Mouse (Mus musculus) small intestine, adult 10 weeks (tissue): ENCODE measurements around the gene Muc2. TPM values are rescaled to one million over a fixed set of nuclear protein-coding genes. Genes with fewer than 3 reads are reported as not detected.

Source experiments
- polyA plus RNA-seq: library from polyadenylated mRNA; stranded (reverse); fragments of 350-450 nt; fragmentation: Illumina TruSeq; extraction: RNeasy Lipid Tissue Mini Kit (QIAGEN cat#74804); gene quantifications from one replicate; pipeline ENCODE4 v1.2.3, GENCODE M21; 2014; ENCODE audit warnings: low replicate concordance

Gene Muc2
- 507 TPM for polyA plus RNA-seq

GRCm38 (mm10) chr7:141690040-141690439 is at the start of gene Muc2:
TSS of gene Muc2 (plus strand) at chr7:141690340.

GRCm38 (mm10) chr7:141788677-141789452 is 98.7 kb downstream of the Muc2 start, which contains the start of gene Muc5ac:
TSS of gene Muc5ac (plus strand) at chr7:141788972.

Other genes with a start within 250 kb of the Muc2 start
- gene Pidd1, start 246.3 kb upstream of the Muc2 start, polyA plus RNA-seq = 0.19 TPM
- 8.8 TPM for gene Rplp2, start 243.0 kb upstream of the Muc2 start, polyA plus RNA-seq
- gene Pnpla2, start 235.1 kb upstream of the Muc2 start, polyA plus RNA-seq = 2.3 TPM
- gene Cracr2b, start 229.2 kb upstream of the Muc2 start, polyA plus RNA-seq = not detected
- 22.0 TPM for gene Cd151, start 222.9 kb upstream of the Muc2 start, polyA plus RNA-seq
- 0.78 TPM for gene Polr2l, start 215.2 kb upstream of the Muc2 start, polyA plus RNA-seq
- not detected for gene Tspan4, start 215.1 kb upstream of the Muc2 start, polyA plus RNA-seq
- 2.9 TPM for gene Chid1, start 150.5 kb upstream of the Muc2 start, polyA plus RNA-seq
- 96.9 TPM for gene Ap2a2, start 128.2 kb upstream of the Muc2 start, polyA plus RNA-seq
- gene Muc6, start 35.0 kb upstream of the Muc2 start, polyA plus RNA-seq = not detected
- gene Muc5ac, start 98.6 kb downstream of the Muc2 start, polyA plus RNA-seq = not detected
- gene Muc5b, start 148.7 kb downstream of the Muc2 start, polyA plus RNA-seq = not detected
- gene Tollip, start 228.2 kb downstream of the Muc2 start, polyA plus RNA-seq = 41.7 TPM